Mouse (Mus musculus) neural tube, embryonic 15.5 days (tissue): ENCODE data around the gene Htr2b. TPM values are rescaled to one million over a fixed set of nuclear protein-coding genes. Genes with fewer than 3 reads are reported as not detected.

Experiments
- ATAC-seq: fragments of 200-750 bp; cut with Nextera tagmentation; 2 replicates; pipeline ENCODE4 v1.8.0; 2017; ENCODE audit warnings: mild to moderate bottlenecking, moderate TSS enrichment, moderate library complexity; ENCODE audit not compliant: low FRiP score
- H3K27ac ChIP-seq: fragments of 300-500 bp; sonication (generic); replicated peaks from 2 replicates; pipeline ENCODE4 v1.5.1; 2015; ENCODE audit warnings: mild to moderate bottlenecking, inconsistent platforms
- H3K27me3 ChIP-seq: fragments of 300-500 bp; sonication (generic); replicated peaks from 2 replicates; pipeline ENCODE4 v1.6.1; 2015; ENCODE audit warnings: inconsistent platforms
- H3K36me3 ChIP-seq: fragments of 300-500 bp; sonication (generic); 2 replicates; pipeline ENCODE4 v1.6.1; 2015; ENCODE audit warnings: inconsistent platforms
- H3K4me1 ChIP-seq: fragments of 300-500 bp; sonication (generic); 2 replicates; pipeline ENCODE4 v1.6.1; 2015; ENCODE audit warnings: inconsistent platforms
- H3K4me2 ChIP-seq: fragments of 300-500 bp; sonication (generic); 2 replicates; pipeline ENCODE4 v1.6.1; 2015; ENCODE audit warnings: inconsistent platforms, mild to moderate bottlenecking, moderate library complexity
- H3K4me3 ChIP-seq: fragments of 300-500 bp; sonication (generic); replicated peaks from 2 replicates; pipeline ENCODE4 v1.5.1; 2015; ENCODE audit warnings: mild to moderate bottlenecking, inconsistent platforms
- H3K9ac ChIP-seq: fragments of 300-500 bp; sonication (generic); replicated peaks from 2 replicates; pipeline ENCODE4 v1.6.1; 2015; ENCODE audit warnings: mild to moderate bottlenecking, inconsistent platforms
- H3K9me3 ChIP-seq: fragments of 300-500 bp; sonication (generic); replicated peaks from 2 replicates; pipeline ENCODE4 v1.6.1; 2016; ENCODE audit warnings: inconsistent platforms
- WGBS: fragments of 180-500 bp; shearing (Covaris S2); methylation state at CpG from one replicate; pipeline ENCODE4 v1.1.7; 2015; ENCODE audit warnings: mixed read lengths; 5-methylcytosine and 5-hydroxymethylcytosine counted together
- polyA plus RNA-seq: library from polyadenylated mRNA; unstranded; fragments of >200 nt; fragmentation: Nextera tagmentation; extraction: Ambion mirVana; gene quantifications from 2 replicates; pipeline ENCODE4 v1.2.1, GENCODE M21; 2015

Htr2b gene
- polyA plus RNA-seq, 1 experiment from 2014 or later: 0.12 TPM

DNA sequence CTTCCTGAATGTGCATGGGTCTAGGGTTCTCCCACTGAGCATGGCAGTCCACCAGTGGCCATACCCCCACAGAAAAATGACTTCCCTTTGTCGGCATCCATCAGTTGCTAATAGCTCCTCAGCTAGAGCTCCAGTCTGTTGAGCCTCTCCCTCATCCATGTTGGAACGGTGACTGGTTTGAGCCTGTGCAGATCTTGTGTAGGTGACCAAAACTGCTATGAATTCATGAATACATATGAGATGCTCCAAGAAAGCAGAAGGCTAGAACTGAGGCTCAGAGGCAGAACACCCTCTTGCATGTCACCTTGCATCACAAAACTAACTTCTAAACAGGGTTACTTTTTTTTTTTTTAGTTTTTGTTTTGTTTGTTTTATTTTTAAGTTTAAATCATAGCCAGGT lies 35.2 kb downstream of the Htr2b start:
- H3K9ac ChIP-seq: no peak overlapping the region
- no peak overlapping the region for H3K27ac ChIP-seq
- no peak overlapping the region for H3K4me2 ChIP-seq
- peaks cover 70% of the 10 kb centered on the region for H3K36me3 ChIP-seq
- no peak for ATAC-seq
- no peaks in the 10 kb centered on the region for H3K4me1 ChIP-seq
- 99% methylated on average over 2 of the region's 2 CpGs for WGBS
- H3K4me3 ChIP-seq: no peak overlapping the region
- no peaks in the 10 kb centered on the region for H3K27me3 ChIP-seq
- no peaks in the 10 kb centered on the region for H3K9me3 ChIP-seq

DNA sequence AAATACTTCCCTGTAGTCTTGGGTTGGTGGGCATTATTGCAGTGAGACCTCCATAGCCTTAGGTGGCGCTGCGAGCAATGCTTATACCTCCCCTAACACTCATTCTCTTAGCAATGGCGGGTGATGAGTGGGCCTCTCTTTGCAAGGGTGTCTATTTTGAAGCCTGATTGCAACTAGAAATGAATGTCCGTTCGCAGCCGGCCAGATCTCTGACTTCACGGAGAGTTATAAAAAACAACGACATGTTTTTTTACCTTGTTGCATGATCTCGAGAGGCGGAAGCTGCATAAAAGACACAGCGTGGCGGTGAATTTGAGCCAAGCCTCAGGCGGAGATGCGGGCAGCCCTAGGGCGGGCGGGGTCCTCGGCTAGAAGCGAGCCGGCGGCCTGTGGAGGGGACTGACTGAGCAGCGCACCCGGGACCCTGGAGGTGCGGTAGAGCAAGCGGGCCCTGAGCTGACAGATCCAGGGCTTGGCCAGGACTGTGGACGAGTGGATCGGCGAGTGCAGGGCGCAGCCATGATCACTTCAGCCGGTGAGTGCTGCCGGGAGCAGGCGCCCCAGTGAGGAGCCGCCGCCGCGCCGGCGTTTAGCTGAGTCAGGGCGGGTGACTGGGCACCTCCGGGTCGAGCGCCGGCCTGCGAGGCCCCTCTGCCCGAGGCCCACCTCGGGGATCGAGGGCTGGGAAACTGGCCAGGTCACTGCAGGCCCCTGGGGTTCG lies 47.3 kb downstream of the Htr2b start, which contains the start of gene Psmd1:
Gene Psmd1 (plus strand): TSS at position 117 of the 721 bp plus-strand sequence.
- H3K27me3 ChIP-seq: no peaks in the 10 kb centered on the region
- peak within 1 kb of the TSS; percentile 83 for H3K4me2 ChIP-seq
- peak within 1 kb of the TSS; percentile 84 for H3K4me3 ChIP-seq
- WGBS: under 1% methylated on average over 47 of the region's 47 CpGs
- peak within 1 kb of the TSS; percentile 82 for H3K27ac ChIP-seq
- ATAC-seq: peak; percentile 93
- H3K4me1 ChIP-seq: peaks cover 19% of the 10 kb centered on the region
- H3K36me3 ChIP-seq: no peaks in the 10 kb centered on the region
- 0 out of 2 replicates have a peak, but pooled peaks cover 2% of the 10 kb centered on the region for H3K9me3 ChIP-seq
- H3K9ac ChIP-seq: peak within 1 kb of the TSS; percentile 72

DNA sequence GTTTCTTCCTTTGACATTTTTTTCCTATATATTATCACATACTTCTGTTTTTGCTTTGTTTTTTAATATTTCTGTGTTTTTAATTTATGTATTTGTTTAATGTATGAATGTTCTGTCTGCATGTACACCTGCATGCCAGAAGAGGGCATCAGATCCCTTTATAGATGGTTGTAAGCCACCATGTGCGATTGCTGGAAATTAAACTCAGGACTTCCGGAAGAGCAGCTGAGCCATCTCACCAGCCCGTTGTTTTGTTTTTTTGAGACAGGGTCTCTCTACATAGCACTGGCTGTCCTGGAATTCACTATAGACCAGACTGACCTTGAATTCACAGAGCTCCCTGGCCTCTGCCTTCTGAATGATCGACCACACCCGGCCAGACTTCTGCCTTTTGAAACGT lies 49.2 kb downstream of the Htr2b start:
- no peak overlapping the region for H3K4me2 ChIP-seq
- no peaks in the 10 kb centered on the region for H3K27me3 ChIP-seq
- peaks cover 23% of the 10 kb centered on the region for H3K4me1 ChIP-seq
- no peak overlapping the region for H3K4me3 ChIP-seq
- no peaks in the 10 kb centered on the region for H3K36me3 ChIP-seq
- no peak for ATAC-seq
- WGBS: 87% methylated on average over 6 of the region's 6 CpGs
- H3K9ac ChIP-seq: no peak overlapping the region
- 0 out of 2 replicates have a peak, but pooled peaks cover 2% of the 10 kb centered on the region for H3K9me3 ChIP-seq
- no peak overlapping the region for H3K27ac ChIP-seq

DNA sequence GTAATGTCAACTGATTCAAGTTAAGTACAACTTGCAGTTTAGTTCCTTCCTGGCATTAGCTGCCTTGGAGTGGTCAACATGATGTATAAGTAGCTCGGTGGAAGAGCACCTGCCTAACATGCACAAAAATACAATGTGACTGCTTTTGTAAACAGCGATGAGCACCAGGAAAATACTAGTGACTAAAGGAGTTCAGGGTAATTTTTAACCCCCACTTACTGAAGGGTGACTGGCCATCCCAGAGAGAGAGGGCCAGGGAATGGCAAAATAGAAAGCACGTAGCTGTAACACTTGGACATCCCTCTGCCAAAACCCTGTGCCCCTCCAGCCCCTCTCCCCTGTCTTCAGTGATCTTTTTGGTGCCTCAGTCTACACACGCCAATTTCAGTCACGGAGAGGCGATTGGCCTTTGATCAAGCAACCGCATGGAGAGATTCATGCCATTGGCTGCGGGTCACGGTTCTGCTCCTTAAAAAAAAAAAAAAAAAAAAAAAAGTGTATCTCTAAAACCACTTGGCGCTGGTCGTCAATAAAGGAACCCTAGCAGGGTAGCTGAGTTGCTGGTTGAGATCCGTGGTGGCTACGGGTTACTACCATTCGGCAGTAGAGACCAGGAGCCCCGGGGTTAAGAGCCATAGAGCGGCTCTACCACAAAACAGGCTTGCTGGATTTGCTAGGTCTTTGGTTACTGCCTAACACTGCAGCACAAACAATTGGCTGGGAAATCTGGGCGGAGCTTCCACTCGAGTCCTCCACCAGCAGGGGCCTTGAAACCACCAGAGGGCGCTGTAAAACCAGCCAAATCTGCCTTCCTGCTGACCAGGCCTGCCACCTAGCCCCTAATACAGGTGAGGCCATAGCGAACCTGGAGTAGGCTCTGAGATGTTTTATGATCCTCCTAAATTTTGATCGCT lies 52.7 kb downstream of the Htr2b start:
- Histone ChIP-seq H3K9ac (peak overlapping the region; percentile 45; the same call in 1 of the 2 replicates), H3K4me2 (peak overlapping the region; percentile 62), H3K27me3 (no peaks in the 10 kb centered on the region), H3K36me3 (no peaks in the 10 kb centered on the region), H3K4me3 (peak overlapping the region; percentile 38), H3K9me3 (no peaks in the 10 kb centered on the region), H3K4me1 (peaks cover 9% of the 10 kb centered on the region), H3K27ac (peak overlapping the region; percentile 77)
- peak; percentile 85 for ATAC-seq
- 10% methylated on average over 21 of the region's 21 CpGs for WGBS

DNA sequence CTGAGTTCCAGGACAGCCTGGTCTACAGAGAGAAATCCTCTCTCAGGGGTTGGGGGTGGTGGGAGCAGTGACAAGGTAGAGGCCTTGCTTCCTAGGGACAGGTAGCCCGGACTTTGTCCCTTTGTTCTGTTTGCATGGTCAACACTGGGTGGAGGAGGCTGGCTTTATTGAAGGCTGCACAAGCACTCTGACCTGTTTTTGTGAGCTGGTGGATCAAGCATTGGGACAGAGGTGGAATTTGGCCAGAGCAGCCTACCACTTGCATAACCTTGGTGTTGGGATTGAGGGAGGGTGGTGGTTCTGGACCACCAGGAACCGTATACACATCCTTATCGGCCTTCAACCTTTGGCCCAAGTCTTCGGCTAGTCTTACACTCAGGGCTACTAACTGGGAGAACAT lies 55.5 kb downstream of the Htr2b start:
- H3K9me3 ChIP-seq: no peaks in the 10 kb centered on the region
- no peak overlapping the region for H3K4me2 ChIP-seq
- H3K9ac ChIP-seq: no peak overlapping the region
- WGBS: 90% methylated on average over 4 of the region's 4 CpGs
- no peak overlapping the region for H3K4me3 ChIP-seq
- H3K27ac ChIP-seq: no peak overlapping the region
- no peaks in the 10 kb centered on the region for H3K27me3 ChIP-seq
- H3K36me3 ChIP-seq: no peaks in the 10 kb centered on the region
- no peak for ATAC-seq
- peaks cover 13% of the 10 kb centered on the region for H3K4me1 ChIP-seq

DNA sequence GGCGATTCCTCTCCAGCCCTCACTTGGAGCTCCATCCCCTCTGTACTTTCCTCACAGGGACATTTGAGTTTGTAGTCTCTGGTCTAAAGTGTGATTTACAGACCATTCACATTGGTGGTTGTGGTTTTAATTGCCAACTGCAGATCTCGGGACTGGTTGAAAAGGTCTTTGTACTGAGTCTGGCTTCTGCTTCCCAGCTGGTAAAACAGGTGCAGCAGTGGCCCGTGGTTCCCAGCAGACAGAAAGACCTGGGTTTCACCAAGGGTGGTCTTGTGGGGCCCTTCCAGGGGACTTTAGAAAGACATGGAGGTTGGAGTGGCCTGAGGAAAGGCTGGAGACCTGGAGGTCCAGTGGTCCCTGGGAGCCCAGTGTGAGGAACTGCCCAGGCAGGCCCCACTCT lies 56.8 kb downstream of the Htr2b start:
- Histone ChIP-seq H3K27me3 (no peaks in the 10 kb centered on the region), H3K4me3 (no peak overlapping the region), H3K9ac (no peak overlapping the region), H3K9me3 (no peaks in the 10 kb centered on the region), H3K4me1 (peaks cover 13% of the 10 kb centered on the region), H3K36me3 (no peaks in the 10 kb centered on the region), H3K4me2 (no peak overlapping the region), H3K27ac (no peak overlapping the region; the same call in 1 of the 2 replicates)
- 16% methylated on average over 3 of the region's 3 CpGs for WGBS
- ATAC-seq: no peak

DNA sequence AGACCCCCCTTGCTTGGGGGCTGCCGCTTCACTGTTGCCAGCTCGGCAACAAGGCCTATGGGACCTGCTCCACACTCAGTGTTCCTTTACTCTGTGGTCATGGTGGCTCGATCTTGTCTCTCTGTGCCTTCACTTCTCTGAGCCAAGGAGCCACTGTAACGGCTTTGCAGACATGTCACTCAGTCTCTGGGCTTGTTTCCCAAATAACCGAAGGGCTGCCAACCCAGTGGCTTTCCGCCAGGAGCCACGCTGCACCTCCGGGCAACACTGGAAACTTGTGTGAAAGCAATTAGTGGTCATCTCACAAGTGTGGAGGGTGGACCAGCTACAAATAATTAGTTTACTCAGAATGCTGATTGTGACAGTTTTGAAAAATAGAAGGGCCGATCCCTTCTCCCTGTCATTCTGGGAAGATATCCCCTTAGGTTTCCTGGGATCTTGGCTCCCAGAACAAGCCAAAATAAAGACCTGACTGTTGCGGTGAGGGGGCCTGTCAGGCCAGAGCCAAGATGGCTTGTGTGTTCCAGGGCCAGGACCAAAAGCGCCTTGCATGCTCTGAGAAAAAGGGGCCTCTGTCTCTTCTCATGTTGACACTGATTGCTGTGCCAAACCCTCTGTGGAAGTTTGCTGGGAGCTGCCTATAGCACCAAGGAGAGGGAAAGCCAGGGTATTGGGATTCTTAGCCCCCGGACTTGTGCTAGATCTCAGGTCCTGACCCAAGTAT lies 58.4 kb downstream of the Htr2b start:
- no peak overlapping the region for H3K4me3 ChIP-seq
- peak overlapping the region; percentile 72 for H3K27ac ChIP-seq
- H3K4me1 ChIP-seq: peaks cover 6% of the 10 kb centered on the region; the same call in 1 of the 2 replicates
- no peaks in the 10 kb centered on the region for H3K36me3 ChIP-seq
- peak; percentile 74 for ATAC-seq
- H3K9me3 ChIP-seq: no peaks in the 10 kb centered on the region
- WGBS: 71% methylated on average over 12 of the region's 12 CpGs
- no peak overlapping the region for H3K9ac ChIP-seq
- peaks cover 8% of the 10 kb centered on the region; the same call in 1 of the 2 replicates for H3K27me3 ChIP-seq
- H3K4me2 ChIP-seq: no peak overlapping the region

Other genes with a start within 250 kb of the Htr2b start
- 185 and 211 TPM in 2 replicates for gene Itm2c, start 217.7 kb downstream of the Htr2b start, polyA plus RNA-seq
- gene 4933407L21Rik, start 183.5 kb downstream of the Htr2b start, polyA plus RNA-seq: 6.7 and 6.8 TPM in 2 replicates
- 0.10 and 0.19 TPM in 2 replicates for gene Gpr55, start 151.0 kb downstream of the Htr2b start, polyA plus RNA-seq
- gene Spata3, start 95.2 kb downstream of the Htr2b start, polyA plus RNA-seq: 0.41 and 0.60 TPM in 2 replicates
- 7.0 and 7.2 TPM in 2 replicates for gene 2810459M11Rik, start 66.1 kb downstream of the Htr2b start, polyA plus RNA-seq
- 180 and 184 TPM in 2 replicates for gene Psmd1, start 47.6 kb downstream of the Htr2b start, polyA plus RNA-seq
- gene Gm21972, start 21.7 kb upstream of the Htr2b start, polyA plus RNA-seq: 1.2 TPM in 1 of 2 replicates, not detected in the other
- 35.5 and 35.9 TPM in 2 replicates for gene Armc9, start 42.8 kb upstream of the Htr2b start, polyA plus RNA-seq
- gene B3gnt7, start 190.9 kb upstream of the Htr2b start, polyA plus RNA-seq: 7.3 TPM in 2 replicates
- 189 and 296 TPM in 2 replicates for gene Ncl, start 247.4 kb upstream of the Htr2b start, polyA plus RNA-seq